Mouse (Mus musculus) regulatory T cell (primary cell): Measurements from ENCODE around the gene Fhl3.

ENCODE experiments used
- in situ Hi-C: fragments of 300-600 bp; cut with MboI, MseI; formaldehyde crosslinking; loops from one replicate; pipeline ENCODE4 v1.15.1; 2025; ENCODE audit warnings: high pct_unique_total_duplicates

The Fhl3 gene

GRCm38 (mm10) chr4:124707381-124708199, 7.1 kb downstream of the Fhl3 start:
- in situ Hi-C loops, result loop anchor here (5.0 to 25.0 kb wide), 3 partner anchors 355 to 1380 kb away; partner anchors contain the start of genes Dnali1, Lsm10 and Snip1

DNA sequence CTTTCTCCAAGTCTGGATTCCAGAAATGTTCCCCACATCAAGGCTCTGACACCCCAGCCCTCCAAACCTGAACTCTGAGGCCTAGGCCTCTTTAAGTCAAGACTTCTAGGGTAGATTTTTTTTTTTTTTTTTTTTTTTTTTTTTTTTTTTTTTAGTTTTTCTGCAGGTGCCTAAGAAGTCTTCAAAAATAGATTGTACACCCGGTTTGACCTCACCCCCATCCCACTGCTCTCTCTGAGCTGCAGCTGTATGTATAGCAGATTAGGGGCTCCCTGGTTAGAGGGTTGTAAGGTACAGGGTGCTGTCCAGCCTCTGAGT, 7.7 kb downstream of the Fhl3 start:
- in situ Hi-C loops, result loop anchor here (5.0 to 25.0 kb wide), 3 partner anchors 354 to 1379 kb away; partner anchors contain the start of genes Dnali1, Lsm10 and Snip1

DNA sequence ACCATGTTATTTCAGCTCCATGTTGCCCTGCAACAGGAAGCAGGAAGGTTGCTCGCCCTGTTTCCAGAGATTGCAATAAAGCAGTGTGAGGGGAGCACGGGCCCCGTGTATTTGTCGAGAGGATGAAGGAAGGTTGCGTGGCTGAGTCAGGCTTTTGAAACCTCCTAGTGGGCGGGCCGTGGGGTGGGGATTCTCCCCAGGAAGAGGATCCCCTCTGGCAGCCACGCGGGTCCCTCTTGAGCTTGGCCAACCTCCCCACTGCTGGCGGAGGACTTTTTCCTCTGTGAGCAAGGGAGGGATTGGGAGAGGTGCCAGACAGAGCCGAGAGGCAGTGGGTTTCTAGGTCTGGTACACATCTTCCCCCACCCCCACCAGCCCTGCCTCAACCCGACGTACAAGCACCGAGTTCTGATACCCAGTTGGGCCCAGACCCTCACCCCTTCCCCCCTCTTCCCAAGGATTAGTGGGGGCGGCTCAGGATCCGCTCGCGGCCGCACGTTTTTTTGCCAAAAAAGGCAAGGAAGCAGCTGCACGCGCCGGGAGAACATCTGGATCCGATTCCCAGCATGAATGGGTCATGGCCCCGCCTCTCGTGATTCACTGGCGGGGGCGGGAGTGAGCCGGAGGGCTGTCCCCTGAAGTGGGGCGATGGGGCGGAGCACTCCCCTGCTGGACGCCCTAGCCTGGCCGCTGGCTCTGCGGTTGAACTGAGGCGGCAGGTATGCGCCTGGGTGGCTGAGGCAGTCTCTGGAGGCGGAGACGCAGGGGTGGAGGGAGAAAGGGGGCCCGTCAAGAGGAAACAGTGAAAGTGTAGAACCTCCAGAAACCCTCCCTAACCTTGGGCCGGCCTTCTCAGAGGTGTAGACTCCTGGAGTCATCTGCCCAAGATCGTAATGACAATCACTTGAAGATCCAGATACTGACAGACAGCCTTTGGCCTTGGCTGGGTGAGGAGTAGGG, 8.3 kb downstream of the Fhl3 start:
- in situ Hi-C loops, result loop anchor here (5.0 to 25.0 kb wide), 3 partner anchors 354 to 1379 kb away; partner anchors contain the start of genes Dnali1, Lsm10 and Snip1

DNA sequence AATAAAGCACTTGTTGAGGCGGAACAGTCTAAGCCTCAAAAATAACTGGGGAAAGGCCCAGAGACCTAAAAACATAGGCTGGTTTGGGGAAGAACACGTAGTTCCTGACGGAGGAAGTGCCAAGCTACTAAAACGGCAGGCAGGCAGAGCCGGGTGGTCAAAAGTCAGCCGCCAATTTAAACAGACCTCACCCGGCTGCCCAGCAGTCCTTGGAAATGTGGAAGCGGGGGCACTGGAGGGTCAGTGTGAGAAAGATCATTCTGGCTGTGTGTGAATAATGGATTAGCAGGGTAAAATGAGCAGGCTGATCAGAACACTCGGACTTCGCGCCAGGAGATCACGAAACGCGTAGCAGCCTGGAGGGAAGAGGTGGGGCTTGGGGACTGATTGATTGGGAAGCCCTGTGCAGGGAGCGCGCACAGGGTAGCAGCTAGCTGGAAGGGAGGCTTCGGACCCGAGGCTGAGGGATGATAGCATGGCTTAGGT, 9.5 kb downstream of the Fhl3 start:
- in situ Hi-C loops, result loop anchor here (5.0 to 25.0 kb wide), 3 partner anchors 352 to 1377 kb away; partner anchors contain the start of genes Dnali1, Lsm10 and Snip1

- in situ Hi-C loops, result loop anchor here (25.0 kb wide), 2 partner anchors 351 to 1376 kb away; partner anchors contain the start of genes Dnali1, Lsm10 and Snip1
Observed at GRCm38 (mm10) chr4:124710776-124711291, 10.3 kb downstream of the Fhl3 start.

GRCm38 (mm10) chr4:124712618-124713017, 12.1 kb downstream of the Fhl3 start:
- in situ Hi-C loops, result loop anchor here (25.0 kb wide), 2 partner anchors 350 to 1375 kb away; partner anchors contain the start of genes Dnali1, Lsm10 and Snip1

GRCm38 (mm10) chr4:124713850-124714249, 13.3 kb downstream of the Fhl3 start:
- in situ Hi-C loops, result loop anchor here (25.0 kb wide), 2 partner anchors 348 to 1373 kb away; partner anchors contain the start of genes Dnali1, Lsm10 and Snip1

DNA sequence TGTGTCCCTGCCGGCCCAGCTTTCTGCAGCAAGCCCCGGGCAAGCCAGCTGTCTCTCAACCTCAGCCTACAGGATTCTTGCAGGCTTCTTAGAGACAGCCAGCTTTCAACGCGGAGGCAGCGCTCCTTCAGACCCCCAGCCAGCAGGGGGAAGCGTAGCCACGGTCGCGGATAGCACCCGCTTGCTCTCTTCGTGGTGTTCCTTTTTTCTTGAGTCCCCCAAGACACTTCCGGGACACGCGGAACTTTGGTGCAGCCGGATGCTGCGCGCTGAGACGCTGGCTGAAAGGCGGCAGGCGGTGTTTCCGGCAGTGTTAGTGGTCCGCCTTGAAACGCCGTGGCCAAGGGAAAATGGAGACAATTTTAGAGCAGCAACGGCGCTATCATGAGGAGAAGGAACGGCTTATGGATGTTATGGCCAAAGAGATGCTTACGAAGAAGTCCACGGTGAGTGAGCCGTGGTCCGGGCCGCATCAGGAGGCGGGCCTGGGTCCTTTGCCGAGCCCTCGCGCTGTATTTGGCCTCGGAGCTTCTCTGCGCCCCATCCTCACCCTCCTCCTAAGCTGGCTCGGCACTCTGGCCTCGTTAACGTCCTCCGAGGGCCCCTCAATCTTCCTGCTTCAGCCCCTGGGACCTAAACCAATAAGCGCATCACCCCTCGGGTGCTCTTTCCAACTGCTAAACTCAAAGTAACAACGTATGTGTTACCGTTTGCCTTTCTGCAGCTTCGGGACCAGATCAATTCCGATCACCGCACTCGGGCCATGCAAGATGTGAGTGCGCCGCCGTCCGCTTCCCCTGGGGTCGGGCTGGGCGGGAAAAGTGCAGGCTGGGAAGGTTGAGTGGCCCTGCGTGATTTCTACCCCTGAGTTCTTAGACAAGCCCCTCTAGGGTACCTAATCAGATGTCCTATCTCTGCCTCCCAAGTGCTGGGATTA, 14.3 kb downstream of the Fhl3 start, which contains the start of gene Sf3a3:
Gene Sf3a3, plus strand, starts transcription at position 232 of the 937 bp plus-strand sequence.
- in situ Hi-C loops, result loop anchor here (5.0 to 25.0 kb wide), 3 partner anchors 132 to 1372 kb away; partner anchors contain the start of genes Dnali1, Lsm10 and Snip1

DNA sequence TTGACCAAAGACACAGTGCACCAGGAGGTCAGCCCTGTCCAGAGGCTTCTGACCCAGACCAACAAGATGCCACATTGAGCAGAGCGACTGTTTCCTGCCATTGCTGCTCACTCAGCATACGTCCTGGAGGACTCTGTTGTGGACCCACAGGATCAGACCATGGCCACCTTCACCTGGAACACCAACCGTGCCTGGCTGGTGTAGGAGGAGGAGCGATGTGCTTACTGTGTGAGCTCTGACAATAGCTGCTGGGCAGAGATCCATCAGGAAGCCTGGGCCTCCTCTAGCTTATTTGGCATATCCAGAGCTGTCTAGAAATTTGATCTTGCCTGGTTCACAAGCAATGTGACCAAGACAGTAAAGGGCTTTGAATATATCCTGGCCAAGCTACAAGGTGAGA, 18.6 kb downstream of the Fhl3 start:
- in situ Hi-C loops, result loop anchor here (5.0 to 25.0 kb wide), 3 partner anchors 128 to 1368 kb away; partner anchors contain the start of genes Dnali1, Lsm10 and Snip1

- in situ Hi-C loops, result loop anchor here (10.0 kb wide), 1 partner anchor 1351 kb away; no protein-coding TSS in a partner anchor
Observed at GRCm38 (mm10) chr4:124726121-124726520, 25.6 kb downstream of the Fhl3 start.

GRCm38 (mm10) chr4:124736952-124737351, 36.5 kb downstream of the Fhl3 start:
- in situ Hi-C loops, result no loop called here

GRCm38 (mm10) chr4:124737486-124737885, 37.0 kb downstream of the Fhl3 start:
- in situ Hi-C loops, result no loop called here

DNA sequence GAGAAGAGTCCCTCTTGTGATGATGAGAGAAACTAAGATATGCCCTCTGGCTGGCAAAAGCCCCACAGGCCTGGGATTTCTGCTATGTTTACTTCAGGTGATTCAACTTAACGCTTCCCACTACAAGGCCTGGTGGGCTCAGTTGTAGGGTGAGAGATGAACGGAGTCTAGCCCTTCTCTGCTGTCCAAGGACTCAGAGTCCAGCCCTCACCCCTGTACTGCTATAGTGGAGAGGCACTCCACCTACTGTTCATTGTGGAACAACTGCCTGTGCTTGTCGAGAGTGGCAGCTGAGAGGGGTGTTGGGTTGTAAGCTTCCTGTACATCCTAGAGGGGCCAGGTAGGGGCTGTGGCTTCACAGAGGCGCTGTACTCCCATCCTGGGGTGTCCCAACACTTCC, 37.5 kb downstream of the Fhl3 start:
- in situ Hi-C loops, result no loop called here

GRCm38 (mm10) chr4:124738783-124739182, 38.3 kb downstream of the Fhl3 start:
- in situ Hi-C loops, result no loop called here

GRCm38 (mm10) chr4:124741376-124742343, 41.2 kb downstream of the Fhl3 start, which contains the start of gene Inpp5b:
TSS of gene Inpp5b (plus strand) at chr4:124741850.
- in situ Hi-C loops, result no loop called here

- in situ Hi-C loops, result no loop called here
Observed at GRCm38 (mm10) chr4:124742839-124743238, 42.3 kb downstream of the Fhl3 start.

DNA sequence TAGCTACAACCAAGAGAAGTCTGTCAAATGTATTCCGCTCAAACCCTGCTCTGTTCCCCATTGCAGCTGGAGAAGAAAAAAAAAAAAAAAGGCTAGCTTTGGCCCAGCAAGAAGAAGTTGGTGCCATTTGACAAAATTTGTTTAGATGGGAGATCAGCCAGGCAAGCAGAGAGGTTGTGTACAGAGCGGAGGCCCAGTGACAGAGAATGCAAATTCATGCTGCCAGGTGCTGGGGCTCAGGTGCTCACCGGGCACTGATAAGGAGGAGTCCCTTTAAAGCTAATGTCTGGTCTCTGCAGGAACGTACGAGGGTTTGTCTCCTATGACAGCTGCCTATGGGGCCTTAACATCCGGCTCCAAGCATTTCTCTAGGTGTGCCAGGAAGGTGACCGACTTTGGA, 46.1 kb downstream of the Fhl3 start:
- in situ Hi-C loops, result no loop called here

DNA sequence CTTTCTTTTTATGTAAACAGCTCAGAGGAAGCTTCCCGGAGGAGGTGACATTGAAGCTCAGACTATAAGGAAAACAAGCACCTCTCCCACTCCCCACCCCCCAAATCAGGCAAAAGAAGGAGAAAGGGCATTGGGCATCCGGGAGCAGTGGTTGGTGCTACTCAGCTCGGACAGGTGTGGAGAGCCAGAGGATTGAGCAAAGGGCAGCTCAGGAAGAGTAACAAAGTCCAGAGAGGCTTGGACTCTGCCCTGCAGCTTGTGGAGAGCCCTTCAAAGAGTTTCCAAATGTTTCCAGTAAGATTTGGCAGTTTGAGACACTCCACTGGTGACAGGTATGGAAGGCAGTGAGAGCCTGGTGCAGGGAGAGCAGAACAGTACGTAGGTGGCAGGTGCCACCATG, 47.4 kb downstream of the Fhl3 start:
- in situ Hi-C loops, result no loop called here
